Mouse (Mus musculus) thymus, adult 2 months (tissue): ENCODE data around the gene Olfr1496.

Source experiments
- CTCF ChIP-seq: fragments of 200-500 bp; IDR thresholded peaks from 2 replicates; pipeline ENCODE4 v1.5.1; 2012; ENCODE audit warnings: mild to moderate bottlenecking, control low read depth, low read length, moderate library complexity, borderline replicate concordance; ENCODE audit not compliant: control insufficient read depth, poor library complexity, insufficient read depth; ENCODE audit errors: extremely low read depth
- POLR2A ChIP-seq: fragments of 200-500 bp; IDR thresholded peaks from 2 replicates; pipeline ENCODE4 v1.6.1; 2012; ENCODE audit warnings: mild to moderate bottlenecking, low read length, control low read depth, moderate library complexity; ENCODE audit not compliant: control insufficient read depth, poor library complexity, insufficient read depth; ENCODE audit errors: extremely low read depth

DNA sequence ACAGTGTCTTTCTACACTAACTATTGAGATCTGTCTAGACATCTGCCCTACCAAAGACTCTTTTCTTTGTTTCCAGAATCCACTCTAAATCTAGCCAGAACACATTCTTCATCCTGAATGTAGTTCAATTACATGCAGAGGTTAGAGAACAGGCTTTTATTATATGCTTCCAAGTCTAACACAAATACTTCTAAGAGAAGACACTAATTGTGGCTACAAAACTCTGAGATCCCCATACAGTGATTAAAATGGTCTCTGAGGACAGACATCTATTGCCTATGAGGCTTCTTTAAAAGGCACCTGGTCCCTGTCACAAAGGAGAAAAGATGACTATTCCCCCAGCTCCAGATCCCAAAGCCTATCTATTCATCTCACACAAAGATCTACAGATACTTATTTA, 52.7 kb downstream of the Olfr1496 start, which contains the start of gene Olfr1500:
- TF ChIP-seq POLR2A (no peak), CTCF (no peak)
